Comparison of ENCODE assay signal across 16 mouse cellular contexts in genomic region chr17:16821716-16822115, GRCm38 (mm10).
"Had no signal": no experiment of that assay in that cellular context is flagged by ENCODE, and none has a peak within 500 bp of the region (broad histone marks: within the 10 kb centered on the region; RNA-seq: fewer than 3 reads in every experiment).

No protein-coding gene starts in this region.

- H3K36me3 ChIP-seq: neural tube, embryonic 13.5 days; neural tube, embryonic 15.5 days; stomach, embryonic 15.5 days had no signal

- H3K27me3 ChIP-seq: neural tube, embryonic 13.5 days; neural tube, embryonic 15.5 days; stomach, embryonic 15.5 days had no signal

- DNase-seq: retina, postnatal 1 day; right cerebral cortex, adult 18-20 months; right cerebral cortex, postnatal 14 days; right cerebral cortex, postnatal 25 days; right cerebral cortex, postnatal 4 days; spleen, adult 18-20 months; thymus, adult 18-20 months; thymus, adult 2 months; thymus, postnatal 14 days; thymus, postnatal 25 days; thymus, postnatal 36 days; thymus, postnatal 4 days had no signal

- H3K9ac ChIP-seq: neural tube, embryonic 13.5 days; neural tube, embryonic 15.5 days; stomach, embryonic 15.5 days had no signal

- H3K4me2 ChIP-seq: neural tube, embryonic 13.5 days; neural tube, embryonic 15.5 days; stomach, embryonic 15.5 days had no signal

- H3K4me3 ChIP-seq: neural tube, embryonic 13.5 days; neural tube, embryonic 15.5 days; stomach, embryonic 15.5 days had no signal

- H3K27ac ChIP-seq: neural tube, embryonic 13.5 days; neural tube, embryonic 15.5 days; stomach, embryonic 15.5 days; stomach, postnatal 0 days had no signal

- H3K9me3 ChIP-seq: neural tube, embryonic 13.5 days; neural tube, embryonic 15.5 days; stomach, embryonic 15.5 days had no signal

- H3K4me1 ChIP-seq: neural tube, embryonic 13.5 days; neural tube, embryonic 15.5 days; stomach, embryonic 15.5 days had no signal
